Mouse (Mus musculus): ENCODE data around the gene Sars2.

DNA sequence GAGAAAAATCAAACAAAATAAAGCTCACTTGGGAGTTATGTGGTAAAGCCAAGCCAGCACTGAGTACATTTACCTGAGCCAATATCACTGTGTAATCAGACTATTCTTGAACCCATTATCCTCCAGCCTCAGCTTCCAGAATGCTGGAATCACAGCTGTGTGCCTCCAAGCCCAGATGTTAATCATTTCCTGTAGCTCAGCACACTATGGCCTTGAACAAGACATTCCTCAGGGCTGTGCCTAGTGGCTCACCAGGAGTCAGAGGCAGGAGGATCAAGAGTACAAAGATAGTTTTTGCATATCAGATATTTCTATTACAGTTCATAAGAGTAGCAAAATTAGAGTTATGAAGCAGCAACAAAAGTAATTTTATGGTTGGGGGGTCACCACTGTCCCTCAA lies 49.9 kb downstream of the Sars2 start:
- TF ChIP-seq CTCF (IDR thresholded peaks at IDR 0.05): no peak
- no peak for TF ChIP-seq EP300 (IDR thresholded peaks at IDR 0.05)
